Mouse (Mus musculus): Measurements from ENCODE around the gene Chst13.

- no peak for TF ChIP-seq POLR2A (IDR thresholded peaks at IDR 0.05; ENCODE audit: low read depth, low read length)
- no peak for TF ChIP-seq CTCF (IDR thresholded peaks at IDR 0.05; ENCODE audit: extremely low read depth, insufficient read depth, insufficient read length, insufficient replicate concordance)
Measured at GRCm38 (mm10) chr6:90324463-90324862, 522 bp downstream of the Chst13 start.
